Mouse (Mus musculus) liver, embryonic 13.5 days (tissue): ENCODE results near the gene Chuk. TPM values are rescaled to one million over a fixed set of nuclear protein-coding genes. Genes with fewer than 3 reads are reported as not detected.

ENCODE experiments used
- ATAC-seq: fragments of 200-750 bp; cut with Nextera tagmentation; 2 replicates; pipeline ENCODE4 v1.8.0; 2017; ENCODE audit warnings: low read depth, mild to moderate bottlenecking, moderate number of reproducible peaks, moderate library complexity
- DNase-seq: peaks from one replicate; pipeline ENCODE4 v3.0.0; 2022
- H3K27ac ChIP-seq: fragments of 300-500 bp; sonication (generic); 2 replicates; pipeline ENCODE4 v1.5.1; 2015; ENCODE audit warnings: moderate library complexity, mild to moderate bottlenecking, inconsistent platforms
- H3K27me3 ChIP-seq: fragments of 300-500 bp; sonication (generic); 2 replicates; pipeline ENCODE4 v1.6.1; 2015; ENCODE audit warnings: mild to moderate bottlenecking, inconsistent platforms
- H3K36me3 ChIP-seq: fragments of 300-500 bp; sonication (generic); 2 replicates; pipeline ENCODE4 v1.6.1; 2015; ENCODE audit warnings: mild to moderate bottlenecking, inconsistent platforms
- H3K4me1 ChIP-seq: fragments of 300-500 bp; sonication (generic); replicated peaks from 2 replicates; pipeline ENCODE4 v1.6.1; 2015; ENCODE audit warnings: inconsistent platforms
- H3K4me2 ChIP-seq: fragments of 300-500 bp; sonication (generic); 2 replicates; pipeline ENCODE4 v1.6.1; 2015; ENCODE audit warnings: inconsistent platforms, mild to moderate bottlenecking, moderate library complexity
- H3K4me3 ChIP-seq: fragments of 300-500 bp; sonication (generic); replicated peaks from 2 replicates; pipeline ENCODE4 v1.5.1; 2015; ENCODE audit warnings: mild to moderate bottlenecking, inconsistent platforms
- H3K9ac ChIP-seq: fragments of 300-500 bp; sonication (generic); 2 replicates; pipeline ENCODE4 v1.6.1; 2015; ENCODE audit warnings: mild to moderate bottlenecking, inconsistent platforms
- H3K9me3 ChIP-seq: fragments of 300-500 bp; sonication (generic); replicated peaks from 2 replicates; pipeline ENCODE4 v1.6.1; 2016; ENCODE audit warnings: inconsistent platforms
- WGBS: fragments of 180-500 bp; shearing (Covaris S2); methylation state at CpG from one replicate; pipeline ENCODE4 v1.1.7; 2015; ENCODE audit not compliant: insufficient replicate concordance; 5-methylcytosine and 5-hydroxymethylcytosine counted together
- polyA plus RNA-seq: library from polyadenylated mRNA; unstranded; fragments of >200 nt; fragmentation: Nextera tagmentation; extraction: Ambion mirVana; gene quantifications from 2 replicates; pipeline ENCODE4 v1.2.1, GENCODE M21; 2015

Chuk gene
- polyA plus RNA-seq, 1 experiment from 2014 or later: 21.2 TPM

- no peak for DNase-seq
- no peak overlapping the region for H3K4me3 ChIP-seq
- peaks cover 19% of the 10 kb centered on the region; the same call in 1 of the 2 replicates for H3K36me3 ChIP-seq
- ATAC-seq: no peak
- no peak overlapping the region for H3K4me2 ChIP-seq
- H3K27ac ChIP-seq: no peak overlapping the region
- H3K9me3 ChIP-seq: no peaks in the 10 kb centered on the region
- H3K4me1 ChIP-seq: no peaks in the 10 kb centered on the region
- H3K9ac ChIP-seq: no peak overlapping the region
- H3K27me3 ChIP-seq: no peaks in the 10 kb centered on the region
- 73% methylated on average over 11 of the region's 11 CpGs for WGBS
Observed at GRCm38 (mm10) chr19:44032046-44032744, 75.1 kb downstream of the Chuk start.

- WGBS: 64% methylated on average over 5 of the region's 5 CpGs
- no peak for ATAC-seq
Observed at GRCm38 (mm10) chr19:44030024-44030423, 77.3 kb downstream of the Chuk start.

GRCm38 (mm10) chr19:44028972-44029371 is 78.3 kb downstream of the Chuk start, which contains the start of gene Cyp2c23:
Gene Cyp2c23, minus strand, starts transcription at chr19:44029208.
- no peak within 1 kb of the TSS for H3K9ac ChIP-seq
- ATAC-seq (no peak), DNase-seq (no peak)
- 58% methylated on average over 8 of the region's 8 CpGs for WGBS
- H3K27me3 ChIP-seq: no peaks in the 10 kb centered on the region
- H3K4me3 ChIP-seq: no peak within 1 kb of the TSS
- H3K36me3 ChIP-seq: 0 out of 2 replicates have a peak, but pooled peaks cover 2% of the 10 kb centered on the region
- no peaks in the 10 kb centered on the region for H3K9me3 ChIP-seq
- no peak within 1 kb of the TSS for H3K4me2 ChIP-seq
- H3K27ac ChIP-seq: no peak within 1 kb of the TSS
- H3K4me1 ChIP-seq: no peaks in the 10 kb centered on the region

More at GRCm38 (mm10) chr19:44030024-44030423, 77.3 kb downstream of the Chuk start:
- no peak for DNase-seq
- Histone ChIP-seq H3K4me3 (no peak overlapping the region), H3K4me1 (no peaks in the 10 kb centered on the region), H3K27me3 (no peaks in the 10 kb centered on the region), H3K9me3 (no peaks in the 10 kb centered on the region), H3K4me2 (no peak overlapping the region), H3K27ac (no peak overlapping the region), H3K9ac (no peak overlapping the region), H3K36me3 (peaks cover 6% of the 10 kb centered on the region; the same call in 1 of the 2 replicates)

- Histone ChIP-seq H3K4me1 (no peaks in the 10 kb centered on the region), H3K27me3 (no peaks in the 10 kb centered on the region), H3K4me2 (no peak overlapping the region), H3K4me3 (no peak overlapping the region), H3K9me3 (no peaks in the 10 kb centered on the region), H3K27ac (no peak overlapping the region), H3K36me3 (no peaks in the 10 kb centered on the region), H3K9ac (no peak overlapping the region)
- no peak for DNase-seq
- no peak for ATAC-seq
- WGBS: 62% methylated on average over 8 of the region's 8 CpGs
Observed at GRCm38 (mm10) chr19:44026956-44027530, 80.2 kb downstream of the Chuk start.

- Histone ChIP-seq H3K36me3 (no peaks in the 10 kb centered on the region), H3K4me2 (no peak overlapping the region), H3K9ac (no peak overlapping the region), H3K9me3 (no peaks in the 10 kb centered on the region), H3K27me3 (no peaks in the 10 kb centered on the region), H3K4me1 (no peaks in the 10 kb centered on the region), H3K27ac (no peak overlapping the region), H3K4me3 (no peak overlapping the region)
- 66% methylated on average over 13 of the region's 13 CpGs for WGBS
- DNase-seq: no peak
- ATAC-seq: no peak
Observed at GRCm38 (mm10) chr19:44024921-44025585, 82.2 kb downstream of the Chuk start.

Other genes starting within 250 kb of the Chuk start
- gene Dnmbp, start 167.3 kb downstream of the Chuk start, polyA plus RNA-seq: 2.2 and 2.7 TPM in 2 replicates
- 46.1 and 57.6 TPM in 2 replicates for gene Cpn1, start 120.9 kb downstream of the Chuk start, polyA plus RNA-seq
- gene Cyp2c23, start 78.3 kb downstream of the Chuk start, polyA plus RNA-seq: 9.4 and 12.5 TPM in 2 replicates
- gene Erlin1, start 37.7 kb downstream of the Chuk start, polyA plus RNA-seq: 14.7 and 17.9 TPM in 2 replicates
- 20.3 and 24.2 TPM in 2 replicates for gene Cwf19l1, start 28.4 kb upstream of the Chuk start, polyA plus RNA-seq
- gene Bloc1s2, start 39.0 kb upstream of the Chuk start, polyA plus RNA-seq: 48.1 and 54.8 TPM in 2 replicates
- not detected in 2 replicates for gene Pkd2l1, start 85.0 kb upstream of the Chuk start, polyA plus RNA-seq
- gene Scd3, start 95.8 kb upstream of the Chuk start, polyA plus RNA-seq: not detected in 2 replicates
- gene Scd2, start 186.2 kb upstream of the Chuk start, polyA plus RNA-seq: 73.7 and 106 TPM in 2 replicates
- gene Scd4, start 225.6 kb upstream of the Chuk start, polyA plus RNA-seq: 0.05 TPM in 1 of 2 replicates, not detected in the other